28 mouse cellular contexts compared by ENCODE assay signal in the genomic region with DNA sequence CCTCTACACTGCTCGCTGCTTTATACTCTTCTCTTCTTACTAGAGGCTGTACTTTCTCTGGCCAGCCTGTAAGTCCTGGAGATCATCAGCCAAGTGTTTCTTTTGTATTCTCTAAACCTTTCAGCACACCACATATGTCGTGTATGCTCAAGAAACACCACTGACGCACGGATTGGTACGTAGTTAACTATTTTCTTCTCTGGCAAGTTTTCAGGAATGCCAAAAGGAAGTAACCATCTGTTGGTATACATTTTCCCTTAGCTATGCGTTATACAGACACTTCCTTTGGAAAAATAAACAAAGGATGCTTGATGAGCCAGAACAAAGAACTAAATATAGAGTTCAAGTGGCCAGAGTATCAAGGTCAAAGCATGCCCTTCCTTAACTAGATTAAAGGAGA. TPM values are rescaled to one million over a fixed set of nuclear protein-coding genes. Genes with fewer than 3 reads are reported as not detected.
"Had no signal": no experiment of that assay in that cellular context is flagged by ENCODE, and none has a peak within 500 bp of the region (broad histone marks: within the 10 kb centered on the region; RNA-seq: fewer than 3 reads in every experiment).

No protein-coding gene starts in this region.

RNA-seq across cellular contexts. Expression of gene Mrgpra1, which starts 49.4 kb away (rescaled TPM):
- polyA plus RNA-seq: limb, embryonic 10.5 days; limb, embryonic 11.5 days; limb, embryonic 12.5 days; limb, embryonic 13.5 days; limb, embryonic 14.5 days; limb, embryonic 15.5 days; liver, adult 2 months; liver, embryonic 11.5 days; liver, embryonic 12.5 days; liver, embryonic 13.5 days; liver, embryonic 14.5 days; liver, embryonic 15.5 days; liver, embryonic 16.5 days; liver, postnatal 0 days; lung, adult 2 months; lung, embryonic 15.5 days; macrophage; midbrain, embryonic 10.5 days; midbrain, embryonic 11.5 days; midbrain, embryonic 12.5 days; midbrain, embryonic 13.5 days; midbrain, embryonic 14.5 days; midbrain, embryonic 15.5 days; midbrain, embryonic 16.5 days; midbrain, postnatal 0 days; myocyte; neural tube, embryonic 11.5 days; neural tube, embryonic 12.5 days had no signal

RNA-seq across cellular contexts. Expression of gene Mrgpra9, which starts 52.0 kb away (rescaled TPM):
- polyA plus RNA-seq: limb, embryonic 10.5 days; limb, embryonic 11.5 days; limb, embryonic 12.5 days; limb, embryonic 13.5 days; limb, embryonic 14.5 days; limb, embryonic 15.5 days; liver, adult 2 months; liver, embryonic 11.5 days; liver, embryonic 12.5 days; liver, embryonic 13.5 days; liver, embryonic 14.5 days; liver, embryonic 15.5 days; liver, embryonic 16.5 days; liver, postnatal 0 days; lung, adult 2 months; macrophage; midbrain, embryonic 10.5 days; midbrain, embryonic 11.5 days; midbrain, embryonic 12.5 days; midbrain, embryonic 13.5 days; midbrain, embryonic 14.5 days; midbrain, embryonic 15.5 days; midbrain, embryonic 16.5 days; midbrain, postnatal 0 days; myocyte; neural tube, embryonic 11.5 days; neural tube, embryonic 12.5 days had no signal
